Mouse (Mus musculus) G1E (cell line): ENCODE results near the gene Myh3.

Source experiments
- CTCF ChIP-seq: IDR thresholded peaks from 2 replicates; pipeline ENCODE4 v1.5.1; 2012; ENCODE audit warnings: low read depth, low read length, inconsistent platforms, mixed read lengths
- POLR2AphosphoS5 ChIP-seq: IDR thresholded peaks from 2 replicates; pipeline ENCODE4 v1.6.1; 2012; ENCODE audit warnings: low read depth, low read length, inconsistent platforms; ENCODE audit not compliant: insufficient replicate concordance
- TAL1 ChIP-seq: conservative IDR thresholded peaks from 2 replicates; pipeline ENCODE4 v1.6.1; 2012; ENCODE audit warnings: low read depth, low read length, inconsistent platforms, mixed read lengths

DNA sequence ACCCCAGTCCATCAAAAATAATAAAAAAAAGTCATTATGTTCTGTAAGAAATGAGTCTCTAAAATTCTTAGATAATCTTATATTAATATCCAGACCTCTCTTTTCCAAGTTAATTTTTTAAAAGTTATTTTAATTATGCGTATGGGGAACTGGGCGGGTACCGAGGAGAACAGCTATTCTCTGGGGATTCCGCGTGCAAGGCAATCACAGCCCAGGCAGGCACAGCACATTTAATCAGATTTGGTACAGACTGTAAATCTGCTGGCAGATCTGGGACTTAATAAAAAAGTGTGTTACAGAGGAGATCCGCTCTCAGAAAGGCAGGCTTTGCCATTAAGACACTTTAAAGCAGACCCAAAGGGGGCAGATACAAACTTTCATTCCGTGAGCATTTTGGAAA, 46.8 kb downstream of the Myh3 start:
- TF ChIP-seq CTCF (no peak), POLR2AphosphoS5 (no peak), TAL1 (no peak)
